In the genomic region with DNA sequence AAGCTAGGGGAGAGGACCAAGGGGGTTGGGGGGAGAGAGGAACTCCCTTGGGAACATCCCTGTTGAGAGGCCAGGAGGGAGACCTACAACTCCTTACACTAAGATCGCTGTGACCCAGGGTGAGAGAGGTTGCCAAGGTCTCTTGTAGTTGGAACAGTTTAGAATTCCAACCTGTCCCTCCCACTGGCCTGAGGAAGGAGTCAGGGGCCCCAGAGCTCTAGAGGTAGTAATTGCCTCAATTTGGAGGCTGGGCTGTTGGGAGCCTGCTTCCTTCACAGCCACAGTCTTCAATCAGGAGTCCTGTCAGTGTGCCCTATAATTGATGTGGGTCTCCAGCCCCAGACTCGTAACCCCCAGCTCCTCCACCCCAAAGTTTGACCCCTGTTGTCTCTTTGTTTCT, we compare ENCODE assay signal across 11 mouse cellular contexts. TPM values are rescaled to one million over a fixed set of nuclear protein-coding genes. Genes with fewer than 3 reads are reported as not detected.
DNase-seq lines count a peak whose midpoint lies in the region; ATAC-seq and TF ChIP-seq lines count a peak whose summit lies in the region.
"Had no signal": no experiment of that assay in that cellular context is flagged by ENCODE, and none has a peak within 500 bp of the region (broad histone marks: within the 10 kb centered on the region; RNA-seq: fewer than 3 reads in every experiment).

No protein-coding gene starts in this region.

- no peaks in the 10 kb centered on the region for H3K9me3 ChIP-seq in neural tube, embryonic 11.5 days (ENCODE audit: control insufficient read depth, low read length)
- no peaks in the 10 kb centered on the region for H3K9me3 ChIP-seq in forebrain, postnatal 0 days (ENCODE audit: low read length)
- no peaks in the 10 kb centered on the region for H3K9me3 ChIP-seq in stomach, postnatal 0 days (ENCODE audit: control insufficient read depth, low read length)

- H3K4me2 ChIP-seq in neural tube, embryonic 11.5 days (ENCODE audit: low read depth): peak overlapping the region; percentile 39
- peak overlapping the region; percentile 46 for H3K4me2 ChIP-seq in forebrain, postnatal 0 days (ENCODE audit: low read depth)
- no peak overlapping the region for H3K4me2 ChIP-seq in stomach, postnatal 0 days (replicated peaks; ENCODE audit: low read depth)

- no peak overlapping the region for H3K27ac ChIP-seq in neural tube, embryonic 11.5 days (ENCODE audit: low read depth, low read length)
- no peak overlapping the region for H3K27ac ChIP-seq in forebrain, postnatal 0 days (ENCODE audit: low read depth, low read length)
- peak overlapping the region; percentile 18; the same call in 1 of the 2 replicates for H3K27ac ChIP-seq in stomach, postnatal 0 days (replicated peaks)

- no peaks in the 10 kb centered on the region for H3K36me3 ChIP-seq in neural tube, embryonic 11.5 days (ENCODE audit: control insufficient read depth, insufficient read depth, low read length)
- no peaks in the 10 kb centered on the region for H3K36me3 ChIP-seq in forebrain, postnatal 0 days (ENCODE audit: insufficient read depth)
- H3K36me3 ChIP-seq in stomach, postnatal 0 days (ENCODE audit: control insufficient read depth, insufficient read depth, low read length): no peaks in the 10 kb centered on the region

- peaks cover 21% of the 10 kb centered on the region for H3K4me1 ChIP-seq in neural tube, embryonic 11.5 days (ENCODE audit: control insufficient read depth, insufficient read depth, low read length)
- H3K4me1 ChIP-seq in forebrain, postnatal 0 days (ENCODE audit: insufficient read depth): peaks cover 9% of the 10 kb centered on the region; the same call in 1 of the 2 replicates
- H3K4me1 ChIP-seq in stomach, postnatal 0 days (replicated peaks; ENCODE audit: control insufficient read depth, insufficient read depth): peaks cover 6% of the 10 kb centered on the region; the same call in 1 of the 2 replicates

- no peaks in the 10 kb centered on the region for H3K27me3 ChIP-seq in neural tube, embryonic 11.5 days (ENCODE audit: control insufficient read depth, insufficient read depth, low read length)
- no peaks in the 10 kb centered on the region for H3K27me3 ChIP-seq in forebrain, postnatal 0 days (ENCODE audit: insufficient read depth, low read length)
- H3K27me3 ChIP-seq in stomach, postnatal 0 days (ENCODE audit: control insufficient read depth, insufficient read depth, low read length): no peaks in the 10 kb centered on the region

- no peak overlapping the region for H3K9ac ChIP-seq in neural tube, embryonic 11.5 days (ENCODE audit: low read length)
- H3K9ac ChIP-seq in forebrain, postnatal 0 days: no peak overlapping the region
- H3K9ac ChIP-seq in stomach, postnatal 0 days (ENCODE audit: low read length): no peak overlapping the region

- intact Hi-C loops in left cerebral cortex, postnatal 4 days (cut with DNase I): no loop called here

- TF ChIP-seq EP300 in stomach, postnatal 0 days (optimal IDR thresholded peaks at IDR 0.05): no peak

- ATAC-seq in neural tube, embryonic 11.5 days (ENCODE audit: insufficient read depth, low FRiP score, low TSS enrichment): no peak
- ATAC-seq in forebrain, postnatal 0 days: no peak
- no peak for ATAC-seq in stomach, postnatal 0 days (ENCODE audit: low FRiP score, low TSS enrichment)

- DNase-seq in neural tube, embryonic 11.5 days (ENCODE audit: low spot score): no peak
- DNase-seq in neural tube, embryonic 10.5 days (ENCODE audit: extremely low spot score, low spot score): no peak
- DNase-seq in forebrain, postnatal 0 days: no peak
- DNase-seq in mesoderm, embryonic 11.5 days (ENCODE audit: low read depth, low spot score): peak; percentile 48
- no peak for DNase-seq in stomach, postnatal 0 days (ENCODE audit: low spot score)
- DNase-seq in left cerebral cortex, postnatal 4 days: no peak
- DNase-seq in left cerebral cortex, adult 9 months (ENCODE audit: low spot score in 2 of 2): no peak
- no peak for DNase-seq in urinary bladder, postnatal 14 days (ENCODE audit: low spot score)
- DNase-seq: lung, postnatal 10 days; right cerebral cortex, postnatal 25 days had no signal

- TF ChIP-seq CTCF in forebrain, postnatal 0 days (IDR thresholded peaks at IDR 0.05; ENCODE audit: low read depth): no peak
- no peak for TF ChIP-seq CTCF in stomach, postnatal 0 days (IDR thresholded peaks at IDR 0.05; ENCODE audit: low read depth)

- 0% methylated on average over 2 of the region's 2 CpGs for WGBS in neural tube, embryonic 11.5 days
- WGBS in forebrain, postnatal 0 days: 10% methylated on average over 2 of the region's 2 CpGs
- WGBS in stomach, postnatal 0 days: 26% methylated on average over 2 of the region's 2 CpGs

- H3K4me3 ChIP-seq in neural tube, embryonic 11.5 days (ENCODE audit: low read depth, low read length): no peak overlapping the region
- H3K4me3 ChIP-seq in forebrain, postnatal 0 days (ENCODE audit: low read depth, low read length): no peak overlapping the region
- no peak overlapping the region for H3K4me3 ChIP-seq in stomach, postnatal 0 days (ENCODE audit: low read depth, low read length)
- H3K4me3 ChIP-seq: erythroblast, embryonic 14.5 days had no signal

RNA-seq across cellular contexts. Expression of gene Lrp4, which starts 4.9 kb away (rescaled TPM):
- 5.4 and 5.8 TPM in 2 replicates for polyA plus RNA-seq in neural tube, embryonic 11.5 days (2014; fragmentation: Nextera tagmentation; extraction: Ambion mirVana)
- total RNA-seq in forebrain, postnatal 0 days (2014; rRNA removed): 12.0 and 13.7 TPM in 2 replicates
- polyA plus RNA-seq in forebrain, postnatal 0 days (2015; fragmentation: Nextera tagmentation; extraction: Ambion mirVana): 2.8 and 4.1 TPM in 2 replicates
- 3.0 and 3.4 TPM in 2 replicates for polyA plus RNA-seq in stomach, postnatal 0 days (2015; fragmentation: Nextera tagmentation; extraction: Ambion mirVana)
- total RNA-seq in left cerebral cortex, postnatal 4 days (2021): 10 to 100 TPM; 14.4 to 15.4 TPM
- polyA plus RNA-seq: erythroblast, embryonic 14.5 days had no signal

RNA-seq across cellular contexts. Expression of gene 1110051M20Rik, which starts 17.7 kb away (rescaled TPM):
- polyA plus RNA-seq in neural tube, embryonic 11.5 days (2014; fragmentation: Nextera tagmentation; extraction: Ambion mirVana): 98.5 and 98.6 TPM in 2 replicates
- 127 and 147 TPM in 2 replicates for total RNA-seq in forebrain, postnatal 0 days (2014; rRNA removed)
- 165 and 182 TPM in 2 replicates for polyA plus RNA-seq in forebrain, postnatal 0 days (2015; fragmentation: Nextera tagmentation; extraction: Ambion mirVana)
- polyA plus RNA-seq in stomach, postnatal 0 days (2015; fragmentation: Nextera tagmentation; extraction: Ambion mirVana): 19.1 and 20.3 TPM in 2 replicates
- total RNA-seq in left cerebral cortex, postnatal 4 days (2021): 100 to 1,000 TPM; 106 to 109 TPM
